Comparison of ENCODE assay signal across 17 mouse cellular contexts in genomic region chr13:83074219-83074965, GRCm38 (mm10).
A peak's percentile ranks its signal among the peaks of the same experiment; 100 is the strongest.
DNase-seq lines count a peak whose midpoint lies in the region; ATAC-seq and TF ChIP-seq lines count a peak whose summit lies in the region.
"Had no signal": no experiment of that assay in that cellular context is flagged by ENCODE, and none has a peak within 500 bp of the region (broad histone marks: within the 10 kb centered on the region; RNA-seq: fewer than 3 reads in every experiment).

No protein-coding gene starts in this region.

- 0 out of 2 replicates have a peak, but pooled peaks have one; percentile 18 for ATAC-seq in liver, embryonic 15.5 days (ENCODE audit: insufficient read depth)
- no peak for ATAC-seq in kidney, embryonic 16.5 days (ENCODE audit: low FRiP score, low TSS enrichment)
- ATAC-seq: midbrain, embryonic 13.5 days had no signal

- TF ChIP-seq CTCF in kidney, adult 2 months (conservative IDR thresholded peaks at IDR 0.05; ENCODE audit: insufficient read depth, insufficient read length, low read depth, low read length): no peak
- TF ChIP-seq CTCF in spleen, adult 2 months (IDR thresholded peaks at IDR 0.05; ENCODE audit: extremely low read depth, insufficient read depth, insufficient read length, insufficient replicate concordance): no peak
- TF ChIP-seq CTCF in gastrocnemius, adult 2 months (IDR thresholded peaks at IDR 0.05): no peak

- TF ChIP-seq POLR2A in kidney, adult 2 months (IDR thresholded peaks at IDR 0.05; ENCODE audit: low read depth, low read length): no peak
- no peak for TF ChIP-seq POLR2A in spleen, adult 2 months (IDR thresholded peaks at IDR 0.05; ENCODE audit: low read depth, low read length)

- DNase-seq in kidney, adult 2 months: peak; percentile 24
- DNase-seq in kidney, postnatal 14 days: no peak
- DNase-seq in spleen, adult 2 months (ENCODE audit: low read depth in 1 of 2, low spot score in 2 of 2): no peak
- DNase-seq in spleen, adult 12 weeks (ENCODE audit: low spot score): no peak
- DNase-seq in splenic B cell, adult 2 months (ENCODE audit: low read depth, low spot score): peak; percentile 54
- no peak for DNase-seq in gastrocnemius, adult 2 months
- DNase-seq: cerebellum, postnatal 25 days; kidney, adult 9 months; right cerebral cortex, adult 18-20 months; thymus, postnatal 14 days had no signal

- intact Hi-C loops in gastrocnemius, adult 2 months (cut with DNase I): no loop called here

- H3K4me1 ChIP-seq in kidney, adult 2 months (ENCODE audit: control insufficient read depth, insufficient read depth, low read length): no peaks in the 10 kb centered on the region
- peaks cover 4% of the 10 kb centered on the region for H3K4me1 ChIP-seq in spleen, adult 2 months (ENCODE audit: control insufficient read depth, insufficient read depth, insufficient read length)
- no peaks in the 10 kb centered on the region for H3K4me1 ChIP-seq in liver, embryonic 15.5 days (replicated peaks)
- no peaks in the 10 kb centered on the region for H3K4me1 ChIP-seq in kidney, embryonic 16.5 days (ENCODE audit: insufficient read depth, low read length)
- H3K4me1 ChIP-seq: embryonic facial prominence, embryonic 13.5 days; forebrain, embryonic 12.5 days; hindbrain, embryonic 15.5 days; midbrain, embryonic 13.5 days; neural tube, embryonic 13.5 days had no signal

- no peak overlapping the region for H3K9ac ChIP-seq in liver, embryonic 15.5 days
- H3K9ac ChIP-seq in kidney, embryonic 16.5 days (replicated peaks; ENCODE audit: low read length): no peak overlapping the region
- H3K9ac ChIP-seq: embryonic facial prominence, embryonic 13.5 days; forebrain, embryonic 12.5 days; hindbrain, embryonic 15.5 days; midbrain, embryonic 13.5 days; neural tube, embryonic 13.5 days had no signal

- H3K4me2 ChIP-seq in liver, embryonic 15.5 days: no peak overlapping the region
- H3K4me2 ChIP-seq in kidney, embryonic 16.5 days (replicated peaks; ENCODE audit: low read depth, low read length): no peak overlapping the region
- H3K4me2 ChIP-seq: embryonic facial prominence, embryonic 13.5 days; forebrain, embryonic 12.5 days; hindbrain, embryonic 15.5 days; midbrain, embryonic 13.5 days; neural tube, embryonic 13.5 days had no signal

- no peaks in the 10 kb centered on the region for H3K9me3 ChIP-seq in liver, embryonic 15.5 days (replicated peaks)
- no peaks in the 10 kb centered on the region for H3K9me3 ChIP-seq in kidney, embryonic 16.5 days (ENCODE audit: low read length)
- H3K9me3 ChIP-seq: embryonic facial prominence, embryonic 13.5 days; forebrain, embryonic 12.5 days; hindbrain, embryonic 15.5 days; midbrain, embryonic 13.5 days; neural tube, embryonic 13.5 days had no signal

- H3K27ac ChIP-seq in kidney, adult 2 months (ENCODE audit: insufficient read depth, low read depth, low read length): no peak overlapping the region
- H3K27ac ChIP-seq in spleen, adult 2 months (ENCODE audit: insufficient read depth, low read length): peak overlapping the region; percentile 54; the same call in 1 of the 2 replicates
- no peak overlapping the region for H3K27ac ChIP-seq in liver, embryonic 15.5 days (replicated peaks)
- H3K27ac ChIP-seq in kidney, embryonic 16.5 days (ENCODE audit: low read length): no peak overlapping the region
- H3K27ac ChIP-seq in gastrocnemius, adult 2 months: no peak overlapping the region
- H3K27ac ChIP-seq: embryonic facial prominence, embryonic 13.5 days; forebrain, embryonic 12.5 days; hindbrain, embryonic 15.5 days; midbrain, embryonic 13.5 days; neural tube, embryonic 13.5 days had no signal

- H3K36me3 ChIP-seq in kidney, adult 2 months (ENCODE audit: control insufficient read depth, insufficient read depth, low read length): no peaks in the 10 kb centered on the region
- H3K36me3 ChIP-seq in spleen, adult 2 months (ENCODE audit: control insufficient read depth, insufficient read depth, low read length): no peaks in the 10 kb centered on the region
- no peaks in the 10 kb centered on the region for H3K36me3 ChIP-seq in liver, embryonic 15.5 days (replicated peaks)
- H3K36me3 ChIP-seq in splenic B cell, adult 2 months (ENCODE audit: control insufficient read depth, insufficient read depth, low read length, poor library complexity, severe bottlenecking): no peaks in the 10 kb centered on the region
- H3K36me3 ChIP-seq in kidney, embryonic 16.5 days (ENCODE audit: insufficient read depth, low read length): no peaks in the 10 kb centered on the region
- H3K36me3 ChIP-seq: embryonic facial prominence, embryonic 13.5 days; forebrain, embryonic 12.5 days; hindbrain, embryonic 15.5 days; midbrain, embryonic 13.5 days; neural tube, embryonic 13.5 days had no signal

- WGBS in kidney, adult 2 months: 87% methylated on average over 6 of the region's 6 CpGs
- WGBS in spleen, adult 2 months: 46% methylated on average over 6 of the region's 6 CpGs
- 48% methylated on average over 6 of the region's 6 CpGs for WGBS in liver, embryonic 15.5 days (ENCODE audit: insufficient replicate concordance)
- WGBS in kidney, embryonic 16.5 days: 87% methylated on average over 6 of the region's 6 CpGs

- H3K4me3 ChIP-seq in kidney, adult 2 months (ENCODE audit: insufficient read depth, low read depth, low read length): no peak overlapping the region
- H3K4me3 ChIP-seq in spleen, adult 2 months (ENCODE audit: extremely low read depth, insufficient read depth, insufficient read length): no peak overlapping the region
- H3K4me3 ChIP-seq in liver, embryonic 15.5 days (replicated peaks): no peak overlapping the region
- H3K4me3 ChIP-seq in kidney, embryonic 16.5 days (ENCODE audit: low read length): no peak overlapping the region
- no peak overlapping the region for H3K4me3 ChIP-seq in gastrocnemius, adult 2 months
- H3K4me3 ChIP-seq: embryonic facial prominence, embryonic 13.5 days; forebrain, embryonic 12.5 days; hindbrain, embryonic 15.5 days; midbrain, embryonic 13.5 days; neural tube, embryonic 13.5 days had no signal

- H3K27me3 ChIP-seq in kidney, adult 2 months (replicated peaks; ENCODE audit: control insufficient read depth, insufficient read depth, low read length): no peaks in the 10 kb centered on the region
- no peaks in the 10 kb centered on the region for H3K27me3 ChIP-seq in spleen, adult 2 months (ENCODE audit: control insufficient read depth, insufficient read depth, low read length)
- no peaks in the 10 kb centered on the region for H3K27me3 ChIP-seq in liver, embryonic 15.5 days
- no peaks in the 10 kb centered on the region for H3K27me3 ChIP-seq in splenic B cell, adult 2 months (ENCODE audit: control insufficient read depth, insufficient read depth, low read length, poor library complexity, severe bottlenecking)
- H3K27me3 ChIP-seq in kidney, embryonic 16.5 days (ENCODE audit: insufficient read depth, low read length): no peaks in the 10 kb centered on the region
- H3K27me3 ChIP-seq: embryonic facial prominence, embryonic 13.5 days; forebrain, embryonic 12.5 days; hindbrain, embryonic 15.5 days; midbrain, embryonic 13.5 days; neural tube, embryonic 13.5 days had no signal

Comparison
In these comparisons a context has a peak if more than half of its experiments do, and no peak if none do; other contexts are left out.
1. DNase-seq: peak in kidney, adult 2 months (single experiment) and splenic B cell, adult 2 months (single experiment); none in kidney, postnatal 14 days (single experiment), spleen, adult 2 months (0 of 2), spleen, adult 12 weeks (single experiment) and gastrocnemius, adult 2 months (single experiment).